Mouse (Mus musculus) gastrocnemius, adult 8-10 months (tissue): ENCODE results near the gene Hoxa2. TPM values are rescaled to one million over a fixed set of nuclear protein-coding genes. Genes with fewer than 3 reads are reported as not detected.

Experiments
- DNase-seq, 2 experiments: peaks; one replicate each; pipeline ENCODE4 v3.0.0; 2022; ENCODE audit warnings: low spot score in 2 of 2
- total RNA-seq, 4 experiments: library from RNA; stranded (reverse); gene quantifications; 2 replicates each; pipeline ENCODE4 v1.2.4; 2022

Hoxa2 gene
- under 1 TPM; 0.19 to 0.65 (median 0.58) TPM for total RNA-seq

DNA sequence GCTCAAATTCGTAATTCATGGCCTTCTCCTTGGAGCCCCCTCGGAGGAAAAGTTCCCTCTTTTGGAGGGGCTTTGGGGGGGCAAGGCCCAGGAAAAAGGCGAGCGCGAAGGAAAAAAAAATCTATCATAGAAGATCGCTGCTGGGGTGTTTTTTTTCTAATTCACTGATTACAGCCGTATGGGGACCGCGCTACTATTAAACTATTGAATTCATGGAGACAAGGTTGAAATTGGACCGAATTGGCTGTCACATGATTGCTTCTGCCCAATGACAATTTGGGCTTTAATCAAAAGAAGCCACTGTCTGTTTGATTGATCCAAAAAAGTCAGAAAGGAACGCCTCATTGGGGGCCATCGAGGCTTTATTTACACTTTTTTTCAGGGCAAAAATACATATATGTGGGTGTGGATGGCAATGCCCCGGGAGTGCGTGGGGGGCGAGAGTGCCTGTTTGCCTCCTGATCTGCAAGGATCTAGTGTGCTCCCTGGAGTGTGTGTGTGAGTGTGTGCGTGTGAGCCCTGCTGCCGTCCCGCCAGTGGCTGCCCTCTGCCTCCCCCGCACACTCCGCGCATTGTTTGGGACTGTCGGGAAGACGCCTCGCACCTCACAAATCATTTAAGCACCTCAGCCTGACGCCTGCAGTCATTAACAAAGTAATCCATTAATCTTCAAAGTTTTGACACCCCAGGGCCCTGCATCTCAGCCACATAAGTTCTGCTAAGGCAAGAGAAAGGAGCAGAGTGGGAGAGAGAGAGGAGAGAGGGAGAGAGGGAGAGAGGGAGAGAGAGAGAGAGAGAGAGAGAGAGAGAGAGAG lies at the start of gene Hoxa2:
Gene Hoxa2 (minus strand): TSS at position 206 of the 815 bp plus-strand sequence.
- DNase-seq, result no peak

DNA sequence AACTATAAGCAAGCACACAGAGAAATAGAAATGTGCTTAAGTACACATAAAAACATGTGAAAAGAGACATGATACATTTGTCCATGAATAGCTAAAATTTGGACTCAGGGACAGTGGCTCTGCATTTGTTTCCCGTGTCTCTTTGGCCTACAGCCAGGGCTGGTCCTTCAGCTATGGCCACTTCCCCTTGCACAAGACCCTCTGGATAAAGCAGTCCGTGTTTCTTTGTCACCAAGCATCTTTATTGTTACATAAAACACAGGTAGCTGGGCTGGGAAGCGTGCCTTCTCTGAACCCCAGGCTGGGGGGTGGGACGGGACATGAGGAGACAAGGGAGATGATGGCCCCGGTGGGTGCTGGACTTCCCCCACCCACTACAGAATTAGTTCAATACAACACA lies 49.6 kb upstream of the Hoxa2 start:
- peak in 1 of 2 experiments; percentile 4 for DNase-seq

DNA sequence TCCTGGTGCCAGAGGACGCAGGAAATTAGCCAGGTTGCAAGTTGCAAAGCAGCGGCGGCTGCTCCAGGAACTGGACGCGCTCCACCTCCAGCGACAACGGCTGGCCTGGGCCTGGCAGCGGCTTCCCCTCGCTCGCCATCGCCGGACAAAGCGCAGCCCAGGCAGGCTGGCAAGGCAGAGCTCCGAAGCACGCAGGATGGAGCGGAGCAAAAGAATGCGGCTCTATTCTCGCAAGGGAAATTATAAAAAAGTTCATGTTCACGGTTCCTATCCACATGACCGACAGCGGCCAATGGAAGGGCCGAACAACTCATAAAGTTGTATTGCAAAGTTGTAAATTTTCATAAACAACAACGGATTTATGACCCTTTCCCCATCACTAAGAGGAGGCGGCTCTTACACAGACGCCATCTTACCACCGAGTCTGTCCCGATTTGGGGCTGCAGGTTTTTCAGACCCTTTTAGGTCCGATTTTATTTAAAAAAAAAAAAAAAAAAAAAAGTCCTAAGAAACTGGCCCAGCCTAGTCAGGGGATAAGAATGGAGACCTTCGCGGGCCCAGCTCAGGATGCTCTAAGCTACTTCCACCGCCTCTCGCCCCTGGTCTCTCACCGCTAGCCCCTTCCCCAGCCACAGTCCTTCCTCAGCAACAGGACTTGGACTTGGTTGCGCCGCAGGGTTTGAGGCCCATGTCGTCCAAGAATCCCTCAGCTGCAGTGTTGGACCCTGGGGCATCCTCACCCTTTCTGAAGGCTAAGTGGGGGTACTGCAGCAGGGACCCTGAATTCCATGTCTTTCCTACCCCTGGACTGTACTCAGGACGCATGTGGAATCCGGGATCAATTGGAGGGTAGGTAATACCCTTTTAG lies 48.7 kb upstream of the Hoxa2 start, which contains the start of the genes Hoxa3 and Gm28308:
Gene Hoxa3 (minus strand): TSS at position 218 of the 868 bp plus-strand sequence.
Gene Gm28308 (minus strand): TSS at position 221 of the 868 bp plus-strand sequence.
- DNase-seq, result peak; percentile 43 to 54

GRCm38 (mm10) chr6:52212556-52213118 lies 48.0 kb upstream of the Hoxa2 start:
- DNase-seq, result peak in 1 of 2 experiments; percentile 17

GRCm38 (mm10) chr6:52211961-52212360 lies 47.3 kb upstream of the Hoxa2 start:
- DNase-seq, result peak in 1 of 2 experiments; percentile 11

GRCm38 (mm10) chr6:52211170-52211935 lies 46.7 kb upstream of the Hoxa2 start:
- DNase-seq, result peak; percentile 63 to 70

DNA sequence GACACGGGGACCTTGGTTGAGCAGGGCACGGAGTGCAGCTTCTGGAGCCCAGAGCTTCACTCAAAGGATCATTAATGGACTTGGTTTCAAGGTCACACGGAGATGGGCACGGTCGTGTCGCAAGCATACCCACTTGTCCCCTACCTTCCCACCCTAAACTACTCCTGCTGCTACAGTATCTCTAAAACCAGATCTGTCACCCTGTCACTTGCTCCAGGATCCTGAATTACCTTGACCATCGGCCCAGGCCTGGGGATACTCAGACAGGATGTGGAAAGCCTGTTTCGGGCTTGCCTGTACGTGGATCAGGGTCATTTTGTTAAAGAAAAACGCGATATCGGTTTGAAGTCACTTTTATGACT lies 45.0 kb upstream of the Hoxa2 start:
- no peak for DNase-seq

DNA sequence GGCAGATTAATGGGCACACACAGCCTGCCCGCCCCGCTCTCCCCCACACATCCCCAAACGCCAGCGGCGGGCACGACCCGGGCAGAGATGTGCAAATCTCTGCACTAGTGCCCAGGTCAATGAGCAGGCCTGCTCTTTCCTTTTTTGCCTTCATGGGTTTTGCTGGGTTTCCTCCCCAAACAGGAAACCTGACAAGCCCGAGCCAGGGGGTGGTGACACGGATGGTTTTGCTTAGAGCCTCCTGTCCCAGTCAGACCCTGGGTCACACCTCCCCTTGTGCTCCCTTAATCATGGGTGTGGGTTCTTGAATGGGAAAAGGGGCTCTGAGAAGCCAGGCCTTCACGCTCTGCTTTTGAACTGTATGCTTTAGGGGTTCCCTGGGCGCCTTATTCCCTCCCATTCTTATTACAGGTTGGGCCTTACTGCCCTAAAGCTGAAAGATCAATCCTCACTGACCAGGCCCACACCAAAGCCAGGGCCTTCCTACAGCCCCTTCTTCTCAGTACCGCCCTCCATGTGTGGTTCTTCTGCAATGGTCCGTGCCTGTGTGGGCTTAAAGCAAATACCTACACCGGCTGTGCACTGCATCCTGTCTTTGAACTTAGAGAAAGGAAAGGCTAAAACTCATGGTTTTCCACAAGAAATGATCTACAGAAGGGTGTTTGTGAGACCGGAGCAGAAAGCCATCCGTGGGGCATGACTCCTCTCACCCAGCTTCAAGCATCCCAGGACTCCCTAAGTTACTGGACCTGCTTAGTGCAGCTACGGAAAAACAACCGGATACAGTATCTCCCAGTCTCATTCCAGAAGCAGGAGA lies 44.4 kb upstream of the Hoxa2 start:
- DNase-seq, result no peak

GRCm38 (mm10) chr6:52208072-52208867 lies 43.6 kb upstream of the Hoxa2 start, which contains the start of gene Hoxa6:
TSS of gene Hoxa6 (minus strand) at chr6:52208722.
- peak in 1 of 2 experiments; percentile 27 for DNase-seq

GRCm38 (mm10) chr6:52207684-52207976 lies 43.0 kb upstream of the Hoxa2 start:
- no peak for DNase-seq

DNA sequence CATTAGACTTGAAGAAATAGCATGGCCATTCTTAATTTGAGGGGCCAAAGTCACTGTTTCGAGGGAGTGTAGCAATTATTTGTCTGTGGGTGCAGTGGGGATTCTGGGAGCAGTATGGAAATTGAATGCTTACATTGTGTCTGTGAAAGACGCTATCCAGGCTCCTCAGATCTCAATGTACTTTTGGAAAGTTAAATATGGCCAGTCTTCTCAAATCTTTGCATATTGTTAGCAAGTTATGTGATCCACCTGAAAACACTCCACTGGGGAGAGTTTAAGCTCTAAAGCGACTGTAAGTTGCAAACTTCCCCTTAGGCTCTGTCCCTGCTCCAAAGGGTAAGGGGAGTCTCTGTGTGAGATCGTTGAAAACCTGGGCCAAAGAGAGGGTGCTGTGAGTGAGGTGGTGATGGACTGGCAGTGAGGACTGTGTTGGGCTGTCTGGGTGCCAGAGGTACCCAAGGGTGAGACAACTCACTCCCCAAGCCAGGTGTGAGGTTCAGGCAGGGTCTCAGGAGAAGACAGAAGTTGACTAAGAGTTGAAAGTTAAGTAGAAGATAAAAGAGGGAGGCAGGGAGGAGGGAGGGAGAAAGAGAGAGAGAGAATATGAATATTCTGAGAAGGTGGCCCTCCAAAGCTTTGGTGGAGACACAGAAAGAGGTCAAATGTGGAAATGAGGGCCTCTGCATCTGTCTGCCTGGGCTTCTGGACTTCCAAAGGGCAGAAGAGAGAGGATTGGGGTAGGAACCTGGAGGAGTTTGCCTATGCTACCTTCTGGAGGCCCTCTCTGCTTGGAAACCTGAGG lies 42.5 kb upstream of the Hoxa2 start:
- DNase-seq, result no peak

GRCm38 (mm10) chr6:52205638-52206621 lies 41.3 kb upstream of the Hoxa2 start:
- DNase-seq, result no peak

GRCm38 (mm10) chr6:52205221-52205620 lies 40.6 kb upstream of the Hoxa2 start:
- DNase-seq, result no peak

- peak; percentile 65 to 71 for DNase-seq
Measured at GRCm38 (mm10) chr6:52204050-52204752, 39.6 kb upstream of the Hoxa2 start, which contains the start of gene Hoxa5. TSS of gene Hoxa5 (minus strand) at chr6:52204587.

- no peak for DNase-seq
Measured at GRCm38 (mm10) chr6:52203371-52204049, 38.9 kb upstream of the Hoxa2 start.

- DNase-seq, result no peak
Measured at GRCm38 (mm10) chr6:52203121-52203370, 38.4 kb upstream of the Hoxa2 start.
